Mouse (Mus musculus): ENCODE data around the gene Cracr2b. TPM values are rescaled to one million over a fixed set of nuclear protein-coding genes. Genes with fewer than 3 reads are reported as not detected.

The Cracr2b gene
- polyA plus RNA-seq (2016; fragmentation: Nextera tagmentation; extraction: Ambion mirVana), result 5.4 and 6.0 TPM in 2 replicates

- Histone ChIP-seq H3K4me3 (peak within 1 kb of the TSS; percentile 40), H3K4me1 (peaks cover 27% of the 10 kb centered on the region), H3K9ac (replicated peaks) (peak within 1 kb of the TSS; percentile 49; the same call in 1 of the 2 replicates), H3K36me3 (peaks cover 15% of the 10 kb centered on the region; the same call in 1 of the 2 replicates), H3K27me3 (peaks cover 86% of the 10 kb centered on the region), H3K9me3 (no peaks in the 10 kb centered on the region), H3K4me2 (replicated peaks) (peak within 1 kb of the TSS; percentile 54), H3K27ac (replicated peaks) (no peak within 1 kb of the TSS)
- ATAC-seq (ENCODE audit: low FRiP score, low read depth), result no peak
- WGBS, result 71% methylated on average over 15 of the region's 15 CpGs
These were observed at the start of gene Cracr2b for GRCm38 (mm10) chr7:141460391-141461113. Gene Cracr2b, plus strand, starts transcription at chr7:141461094.

- no peaks in the 10 kb centered on the region for H3K27me3 ChIP-seq
- peaks cover 32% of the 10 kb centered on the region for H3K36me3 ChIP-seq
- no peak for ATAC-seq (ENCODE audit: low FRiP score, low read depth)
- H3K27ac ChIP-seq (replicated peaks), result no peak overlapping the region
- H3K9me3 ChIP-seq, result no peaks in the 10 kb centered on the region
- H3K4me2 ChIP-seq (replicated peaks), result no peak overlapping the region
- H3K9ac ChIP-seq (replicated peaks), result no peak overlapping the region
- H3K4me1 ChIP-seq, result peaks cover 17% of the 10 kb centered on the region
- 90% methylated on average over 1 of the region's 1 CpGs for WGBS
- H3K4me3 ChIP-seq, result no peak overlapping the region
These were observed 49.2 kb upstream of the Cracr2b start for GRCm38 (mm10) chr7:141411667-141412066.

- Histone ChIP-seq H3K9me3 (no peaks in the 10 kb centered on the region), H3K27ac (replicated peaks) (peak overlapping the region; percentile 85), H3K36me3 (peaks cover 23% of the 10 kb centered on the region), H3K9ac (replicated peaks) (peak overlapping the region; percentile 85), H3K27me3 (no peaks in the 10 kb centered on the region; the same call in 1 of the 2 replicates), H3K4me1 (peaks cover 17% of the 10 kb centered on the region), H3K4me3 (peak overlapping the region; percentile 61), H3K4me2 (replicated peaks) (peak overlapping the region; percentile 90)
- WGBS, result 5% methylated on average over 16 of the region's 16 CpGs
- ATAC-seq (ENCODE audit: low FRiP score, low read depth), result no peak; the same call in 1 of the 2 replicates
These were observed 47.6 kb upstream of the Cracr2b start for GRCm38 (mm10) chr7:141413331-141413730.

GRCm38 (mm10) chr7:141413809-141414584 is 46.9 kb upstream of the Cracr2b start, which contains the start of gene Gatd1:
Gene Gatd1, minus strand, starts transcription at chr7:141414136.
- H3K27me3 ChIP-seq, result no peaks in the 10 kb centered on the region; the same call in 1 of the 2 replicates
- peak within 1 kb of the TSS; percentile 61 for H3K4me3 ChIP-seq
- peaks cover 15% of the 10 kb centered on the region for H3K4me1 ChIP-seq
- ATAC-seq (ENCODE audit: low FRiP score, low read depth), result peak; percentile 90
- peak within 1 kb of the TSS; percentile 85 for H3K27ac ChIP-seq (replicated peaks)
- peaks cover 19% of the 10 kb centered on the region for H3K36me3 ChIP-seq
- H3K9ac ChIP-seq (replicated peaks), result peak within 1 kb of the TSS; percentile 85
- peak within 1 kb of the TSS; percentile 90 for H3K4me2 ChIP-seq (replicated peaks)
- no peaks in the 10 kb centered on the region for H3K9me3 ChIP-seq
- under 1% methylated on average over 54 of the region's 56 CpGs for WGBS

GRCm38 (mm10) chr7:141416144-141416841 is 44.6 kb upstream of the Cracr2b start:
- Histone ChIP-seq H3K27me3 (no peaks in the 10 kb centered on the region; the same call in 1 of the 2 replicates), H3K4me1 (peaks cover 12% of the 10 kb centered on the region), H3K9me3 (no peaks in the 10 kb centered on the region), H3K4me3 (no peak overlapping the region), H3K27ac (replicated peaks) (no peak overlapping the region), H3K36me3 (no peaks in the 10 kb centered on the region; the same call in 1 of the 2 replicates), H3K4me2 (replicated peaks) (no peak overlapping the region), H3K9ac (replicated peaks) (no peak overlapping the region)
- 79% methylated on average over 6 of the region's 6 CpGs for WGBS
- ATAC-seq (ENCODE audit: low FRiP score, low read depth), result no peak

GRCm38 (mm10) chr7:141417731-141418681 is 42.9 kb upstream of the Cracr2b start:
- no peak overlapping the region for H3K27ac ChIP-seq (replicated peaks)
- H3K9ac ChIP-seq (replicated peaks), result no peak overlapping the region
- ATAC-seq (ENCODE audit: low FRiP score, low read depth), result no peak
- no peaks in the 10 kb centered on the region for H3K36me3 ChIP-seq
- WGBS, result 73% methylated on average over 8 of the region's 8 CpGs
- no peak overlapping the region for H3K4me3 ChIP-seq
- H3K4me2 ChIP-seq (replicated peaks), result no peak overlapping the region
- H3K9me3 ChIP-seq, result no peaks in the 10 kb centered on the region
- H3K27me3 ChIP-seq, result no peaks in the 10 kb centered on the region; the same call in 1 of the 2 replicates
- peaks cover 9% of the 10 kb centered on the region for H3K4me1 ChIP-seq

- H3K9ac ChIP-seq (replicated peaks), result no peak overlapping the region
- WGBS, result 87% methylated on average over 7 of the region's 7 CpGs
- no peak overlapping the region for H3K27ac ChIP-seq (replicated peaks)
- no peak overlapping the region for H3K4me2 ChIP-seq (replicated peaks)
- peaks cover 6% of the 10 kb centered on the region for H3K27me3 ChIP-seq
- no peaks in the 10 kb centered on the region for H3K9me3 ChIP-seq
- no peaks in the 10 kb centered on the region for H3K36me3 ChIP-seq
- peaks cover 4% of the 10 kb centered on the region; the same call in 1 of the 2 replicates for H3K4me1 ChIP-seq
- no peak for ATAC-seq (ENCODE audit: low FRiP score, low read depth)
- H3K4me3 ChIP-seq, result no peak overlapping the region
These were observed 41.9 kb upstream of the Cracr2b start for GRCm38 (mm10) chr7:141418970-141419369.

GRCm38 (mm10) chr7:141420030-141420702 is 40.7 kb upstream of the Cracr2b start:
- H3K36me3 ChIP-seq, result no peaks in the 10 kb centered on the region
- no peaks in the 10 kb centered on the region for H3K4me1 ChIP-seq
- ATAC-seq (ENCODE audit: low FRiP score, low read depth), result no peak
- H3K9me3 ChIP-seq, result no peaks in the 10 kb centered on the region
- H3K27me3 ChIP-seq, result peaks cover 6% of the 10 kb centered on the region
- no peak overlapping the region for H3K4me2 ChIP-seq (replicated peaks)
- H3K27ac ChIP-seq (replicated peaks), result no peak overlapping the region
- H3K9ac ChIP-seq (replicated peaks), result no peak overlapping the region
- WGBS, result 86% methylated on average over 9 of the region's 9 CpGs
- no peak overlapping the region for H3K4me3 ChIP-seq

- ATAC-seq (ENCODE audit: low FRiP score, low read depth), result no peak
- H3K27me3 ChIP-seq, result peaks cover 25% of the 10 kb centered on the region
- H3K4me1 ChIP-seq, result peaks cover 4% of the 10 kb centered on the region
- 85% methylated on average over 4 of the region's 4 CpGs for WGBS
- H3K4me2 ChIP-seq (replicated peaks), result no peak overlapping the region
- H3K36me3 ChIP-seq, result no peaks in the 10 kb centered on the region
- H3K4me3 ChIP-seq, result no peak overlapping the region
- no peak overlapping the region for H3K9ac ChIP-seq (replicated peaks)
- no peaks in the 10 kb centered on the region for H3K9me3 ChIP-seq
- no peak overlapping the region for H3K27ac ChIP-seq (replicated peaks)
These were observed 37.1 kb upstream of the Cracr2b start for GRCm38 (mm10) chr7:141423811-141424210.

GRCm38 (mm10) chr7:141426948-141427730 is 33.8 kb upstream of the Cracr2b start:
- no peak overlapping the region for H3K4me2 ChIP-seq (replicated peaks)
- ATAC-seq (ENCODE audit: low FRiP score, low read depth), result no peak
- H3K36me3 ChIP-seq, result peaks cover 21% of the 10 kb centered on the region
- peaks cover 21% of the 10 kb centered on the region for H3K4me1 ChIP-seq
- H3K27me3 ChIP-seq, result peaks cover 25% of the 10 kb centered on the region
- no peak overlapping the region for H3K27ac ChIP-seq (replicated peaks)
- H3K4me3 ChIP-seq, result no peak overlapping the region
- 86% methylated on average over 12 of the region's 12 CpGs for WGBS
- H3K9me3 ChIP-seq, result no peaks in the 10 kb centered on the region
- H3K9ac ChIP-seq (replicated peaks), result no peak overlapping the region
